Mouse (Mus musculus): ENCODE measurements at regions not wholly inside any gene's neighbourhood (a gene's known extent, or its start where the extent isn't known, plus 50 kb on each side); places are given as distances from the start of the nearest gene placed in this dataset.

DNA sequence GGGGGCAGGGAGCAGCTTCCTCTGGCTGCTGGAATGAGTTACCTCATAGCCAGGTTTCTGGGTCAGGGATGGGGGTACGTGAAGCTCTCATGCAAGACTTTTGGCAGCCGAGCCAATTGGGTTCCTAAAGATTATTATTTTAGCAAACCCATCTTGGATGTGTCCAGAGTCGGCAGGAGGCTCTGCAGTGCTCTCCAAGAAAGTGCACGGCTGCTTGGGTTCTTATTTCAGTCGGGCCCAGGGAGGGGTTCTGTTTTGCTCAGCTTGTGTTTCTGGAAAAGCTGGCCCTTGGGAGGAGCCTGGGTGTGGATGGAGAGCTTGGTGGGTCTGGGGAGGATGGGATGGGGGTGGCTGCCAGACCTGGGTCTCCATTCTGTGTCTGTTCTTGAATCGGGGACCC lies 70.8 kb downstream of the Gm26897 start:
- Histone ChIP-seq H3K36me3 (ENCODE audit: control insufficient read depth, insufficient read depth, low read length) (no peaks in the 10 kb centered on the region), H3K4me1 (replicated peaks; ENCODE audit: control insufficient read depth, insufficient read depth, low read length) (peaks cover 3% of the 10 kb centered on the region; the same call in 1 of the 2 replicates), H3K9ac (ENCODE audit: low read length) (no peak overlapping the region), H3K4me3 (ENCODE audit: low read depth, low read length) (no peak overlapping the region), H3K4me2 (ENCODE audit: low read depth, low read length, severe bottlenecking) (no peak overlapping the region), H3K9me3 (ENCODE audit: control insufficient read depth, low read length) (no peaks in the 10 kb centered on the region), H3K27me3 (ENCODE audit: control insufficient read depth, insufficient read depth, low read length) (no peaks in the 10 kb centered on the region; the same call in 1 of the 2 replicates), H3K27ac (ENCODE audit: low read depth, low read length) (no peak overlapping the region)
- ATAC-seq (replicated peaks; ENCODE audit: low FRiP score) (no peak), DNase-seq (ENCODE audit: low spot score) (no peak)
- WGBS = 76% methylated on average over 6 of the region's 6 CpGs

DNA sequence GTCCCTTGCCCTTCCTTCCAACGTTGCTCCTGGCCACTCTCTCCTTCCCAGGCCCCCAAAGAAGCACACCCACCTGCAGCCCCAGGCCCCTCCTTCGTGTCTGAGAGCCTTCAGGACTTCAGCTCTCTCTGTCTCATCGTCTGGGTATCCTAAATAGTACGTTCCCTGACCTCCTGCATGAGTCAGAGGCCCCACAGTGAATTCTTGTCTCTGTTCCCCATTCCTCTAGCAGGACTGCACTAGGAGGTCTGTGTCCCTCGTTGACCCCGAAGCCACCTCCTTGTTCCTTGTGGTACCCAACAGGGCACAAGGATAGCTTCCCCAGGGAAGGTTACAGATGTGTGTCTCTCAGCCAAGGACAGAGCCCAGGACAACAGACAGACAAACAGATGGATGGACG lies 71.4 kb downstream of the Gm26897 start:
- Histone ChIP-seq H3K27ac (ENCODE audit: low read depth, low read length) (no peak overlapping the region), H3K4me3 (ENCODE audit: low read depth, low read length) (no peak overlapping the region), H3K9me3 (ENCODE audit: control insufficient read depth, low read length) (no peaks in the 10 kb centered on the region), H3K9ac (ENCODE audit: low read length) (no peak overlapping the region), H3K27me3 (ENCODE audit: control insufficient read depth, insufficient read depth, low read length) (no peaks in the 10 kb centered on the region; the same call in 1 of the 2 replicates), H3K4me1 (replicated peaks; ENCODE audit: control insufficient read depth, insufficient read depth, low read length) (0 out of 2 replicates have a peak, but pooled peaks cover 3% of the 10 kb centered on the region), H3K4me2 (ENCODE audit: low read depth, low read length, severe bottlenecking) (no peak overlapping the region), H3K36me3 (ENCODE audit: control insufficient read depth, insufficient read depth, low read length) (no peaks in the 10 kb centered on the region)
- WGBS = 74% methylated on average over 7 of the region's 7 CpGs
- DNase-seq (ENCODE audit: low spot score) (no peak), ATAC-seq (replicated peaks; ENCODE audit: low FRiP score) (no peak)

DNA sequence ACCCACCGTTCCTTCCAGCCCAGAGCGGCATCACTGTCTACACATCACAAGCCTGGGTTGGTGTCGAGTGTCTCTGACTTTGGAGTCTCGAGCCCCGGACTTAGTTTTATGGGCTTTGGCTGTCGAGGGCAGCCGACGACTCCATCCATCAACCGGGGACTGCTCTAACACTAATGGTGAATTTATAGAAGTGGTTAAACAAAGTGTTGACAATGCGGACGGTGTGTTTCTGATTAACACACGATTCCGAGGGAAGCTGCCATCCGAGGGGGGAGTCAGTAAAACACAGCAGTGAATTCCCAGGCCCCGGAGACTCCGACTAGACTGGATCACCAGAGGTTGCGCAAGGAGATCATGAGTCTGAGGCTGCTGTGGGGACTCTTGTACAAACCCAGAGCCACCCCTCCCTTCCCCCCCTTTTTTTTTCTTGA lies 72.1 kb downstream of the Gm26897 start:
- 0 out of 2 replicates have a peak, but pooled peaks cover 3% of the 10 kb centered on the region for H3K4me1 ChIP-seq (replicated peaks; ENCODE audit: control insufficient read depth, insufficient read depth, low read length)
- no peak for ATAC-seq (replicated peaks; ENCODE audit: low FRiP score)
- no peaks in the 10 kb centered on the region for H3K36me3 ChIP-seq (ENCODE audit: control insufficient read depth, insufficient read depth, low read length)
- H3K9me3 ChIP-seq (ENCODE audit: control insufficient read depth, low read length) = no peaks in the 10 kb centered on the region
- no peak for DNase-seq (ENCODE audit: low spot score)
- H3K27ac ChIP-seq (ENCODE audit: low read depth, low read length) = no peak overlapping the region
- WGBS = 80% methylated on average over 17 of the region's 17 CpGs
- H3K4me3 ChIP-seq (ENCODE audit: low read depth, low read length) = no peak overlapping the region
- no peak overlapping the region for H3K4me2 ChIP-seq (ENCODE audit: low read depth, low read length, severe bottlenecking)
- no peak overlapping the region for H3K9ac ChIP-seq (ENCODE audit: low read length)
- H3K27me3 ChIP-seq (ENCODE audit: control insufficient read depth, insufficient read depth, low read length) = no peaks in the 10 kb centered on the region; the same call in 1 of the 2 replicates

DNA sequence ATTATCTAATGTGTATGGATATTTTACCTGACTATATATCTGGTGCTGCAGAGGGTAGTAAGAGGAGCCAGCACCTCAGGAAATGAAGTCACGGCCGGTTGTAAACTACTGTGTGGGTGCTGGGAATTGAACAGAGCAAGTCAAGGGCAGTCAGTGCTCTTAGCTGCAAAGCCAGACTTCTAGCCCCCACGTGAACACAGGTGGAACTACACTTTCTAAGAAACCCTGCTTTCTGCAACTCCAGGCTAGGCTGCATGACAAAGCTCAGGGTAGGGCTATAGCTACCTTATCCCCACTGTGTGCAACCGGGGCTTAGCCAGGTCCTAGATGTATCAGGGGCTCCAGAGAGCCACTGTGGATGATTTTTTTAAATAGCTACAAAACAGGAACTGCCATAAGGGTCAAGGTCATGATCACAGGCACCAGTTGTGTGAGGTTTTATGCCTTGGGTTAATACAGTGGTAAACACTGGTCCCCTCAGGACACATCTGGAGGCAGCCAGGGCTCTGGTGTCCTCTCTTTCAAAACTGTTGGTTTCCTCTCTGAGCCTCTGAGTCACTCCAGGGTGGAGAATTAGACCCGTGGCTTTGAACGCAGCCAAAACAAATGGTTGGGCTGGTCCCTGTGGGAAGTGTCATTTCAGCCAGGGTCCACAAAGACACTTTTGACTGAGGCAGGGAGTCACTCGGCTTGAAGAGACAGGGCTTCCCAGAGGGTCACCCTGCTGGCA lies 76.5 kb downstream of the Gm26897 start:
- 0 out of 2 replicates have a peak, but pooled peaks cover 3% of the 10 kb centered on the region for H3K4me1 ChIP-seq (replicated peaks; ENCODE audit: control insufficient read depth, insufficient read depth, low read length)
- no peak overlapping the region for H3K4me2 ChIP-seq (ENCODE audit: low read depth, low read length, severe bottlenecking)
- no peaks in the 10 kb centered on the region; the same call in 1 of the 2 replicates for H3K27me3 ChIP-seq (ENCODE audit: control insufficient read depth, insufficient read depth, low read length)
- ATAC-seq (replicated peaks; ENCODE audit: low FRiP score) (no peak), DNase-seq (ENCODE audit: low spot score) (no peak)
- no peak overlapping the region for H3K4me3 ChIP-seq (ENCODE audit: low read depth, low read length)
- H3K27ac ChIP-seq (ENCODE audit: low read depth, low read length) = no peak overlapping the region
- no peaks in the 10 kb centered on the region for H3K9me3 ChIP-seq (ENCODE audit: control insufficient read depth, low read length)
- no peak overlapping the region for H3K9ac ChIP-seq (ENCODE audit: low read length)
- H3K36me3 ChIP-seq (ENCODE audit: control insufficient read depth, insufficient read depth, low read length) = no peaks in the 10 kb centered on the region
- WGBS = 41% methylated on average over 7 of the region's 7 CpGs

DNA sequence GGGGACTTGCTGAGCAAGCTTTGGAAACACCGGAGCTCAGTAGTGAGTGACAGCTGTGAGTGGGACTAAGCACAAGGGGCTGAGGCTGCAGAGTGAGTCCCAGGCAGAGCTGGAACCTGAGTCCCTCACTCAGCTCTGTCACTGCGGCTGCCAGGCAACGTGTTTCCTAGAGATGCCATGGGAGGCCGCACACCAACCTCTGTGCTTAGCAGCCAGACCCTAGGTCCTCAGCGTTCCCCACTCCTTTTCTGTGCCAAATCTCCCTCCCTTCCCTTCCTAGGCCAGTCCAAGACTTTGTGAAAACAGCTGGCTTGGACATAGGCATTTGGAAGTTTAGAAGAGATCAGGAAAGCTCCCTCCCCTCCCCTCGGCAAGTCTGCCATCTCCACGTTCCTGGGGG lies 78.9 kb downstream of the Gm26897 start:
- Histone ChIP-seq H3K9ac (ENCODE audit: low read length) (no peak overlapping the region), H3K4me3 (ENCODE audit: low read depth, low read length) (no peak overlapping the region), H3K4me2 (ENCODE audit: low read depth, low read length, severe bottlenecking) (no peak overlapping the region), H3K27me3 (ENCODE audit: control insufficient read depth, insufficient read depth, low read length) (no peaks in the 10 kb centered on the region), H3K4me1 (replicated peaks; ENCODE audit: control insufficient read depth, insufficient read depth, low read length) (0 out of 2 replicates have a peak, but pooled peaks cover 3% of the 10 kb centered on the region), H3K27ac (ENCODE audit: low read depth, low read length) (no peak overlapping the region), H3K9me3 (ENCODE audit: control insufficient read depth, low read length) (no peaks in the 10 kb centered on the region), H3K36me3 (ENCODE audit: control insufficient read depth, insufficient read depth, low read length) (no peaks in the 10 kb centered on the region)
- DNase-seq (ENCODE audit: low spot score) (no peak), ATAC-seq (replicated peaks; ENCODE audit: low FRiP score) (no peak)
- 62% methylated on average over 7 of the region's 7 CpGs for WGBS

DNA sequence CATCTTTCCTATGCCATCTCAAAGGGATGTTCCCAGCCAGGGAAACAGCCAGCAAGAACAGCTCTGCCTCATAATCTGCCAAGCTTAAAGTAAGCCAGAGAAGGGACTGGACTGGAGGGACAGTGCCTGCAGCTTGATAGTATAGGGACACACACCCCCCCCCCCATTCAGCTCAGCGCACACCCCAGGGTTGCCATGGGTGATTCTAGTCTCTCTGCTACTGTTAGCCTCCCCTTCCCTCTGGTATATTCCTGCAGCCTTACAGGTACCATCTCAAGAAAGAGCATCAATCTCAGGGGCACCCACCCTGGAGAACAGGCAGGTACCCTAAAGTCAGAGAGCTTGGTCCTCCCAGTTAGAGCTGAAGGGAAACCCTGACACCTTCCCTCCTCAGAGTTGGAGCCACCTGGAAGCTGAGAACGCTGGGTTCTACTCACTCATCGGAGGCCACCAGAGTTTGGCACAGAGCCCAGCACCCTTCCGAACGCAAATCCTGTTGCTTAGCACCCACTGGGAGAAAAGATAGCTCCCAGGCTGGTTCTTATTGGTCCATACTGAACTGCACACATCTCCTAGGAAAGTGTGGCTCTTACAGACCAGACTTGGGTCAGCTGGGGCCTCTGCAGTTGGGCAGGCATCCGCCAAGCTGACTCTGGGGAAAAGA lies 79.5 kb downstream of the Gm26897 start:
- Histone ChIP-seq H3K9me3 (ENCODE audit: control insufficient read depth, low read length) (no peaks in the 10 kb centered on the region), H3K4me2 (ENCODE audit: low read depth, low read length, severe bottlenecking) (no peak overlapping the region), H3K27ac (ENCODE audit: low read depth, low read length) (no peak overlapping the region), H3K4me1 (replicated peaks; ENCODE audit: control insufficient read depth, insufficient read depth, low read length) (no peaks in the 10 kb centered on the region), H3K27me3 (ENCODE audit: control insufficient read depth, insufficient read depth, low read length) (no peaks in the 10 kb centered on the region), H3K9ac (ENCODE audit: low read length) (no peak overlapping the region), H3K4me3 (ENCODE audit: low read depth, low read length) (no peak overlapping the region), H3K36me3 (ENCODE audit: control insufficient read depth, insufficient read depth, low read length) (no peaks in the 10 kb centered on the region)
- ATAC-seq (replicated peaks; ENCODE audit: low FRiP score) = no peak
- WGBS = 89% methylated on average over 6 of the region's 6 CpGs
- no peak for DNase-seq (ENCODE audit: low spot score)

DNA sequence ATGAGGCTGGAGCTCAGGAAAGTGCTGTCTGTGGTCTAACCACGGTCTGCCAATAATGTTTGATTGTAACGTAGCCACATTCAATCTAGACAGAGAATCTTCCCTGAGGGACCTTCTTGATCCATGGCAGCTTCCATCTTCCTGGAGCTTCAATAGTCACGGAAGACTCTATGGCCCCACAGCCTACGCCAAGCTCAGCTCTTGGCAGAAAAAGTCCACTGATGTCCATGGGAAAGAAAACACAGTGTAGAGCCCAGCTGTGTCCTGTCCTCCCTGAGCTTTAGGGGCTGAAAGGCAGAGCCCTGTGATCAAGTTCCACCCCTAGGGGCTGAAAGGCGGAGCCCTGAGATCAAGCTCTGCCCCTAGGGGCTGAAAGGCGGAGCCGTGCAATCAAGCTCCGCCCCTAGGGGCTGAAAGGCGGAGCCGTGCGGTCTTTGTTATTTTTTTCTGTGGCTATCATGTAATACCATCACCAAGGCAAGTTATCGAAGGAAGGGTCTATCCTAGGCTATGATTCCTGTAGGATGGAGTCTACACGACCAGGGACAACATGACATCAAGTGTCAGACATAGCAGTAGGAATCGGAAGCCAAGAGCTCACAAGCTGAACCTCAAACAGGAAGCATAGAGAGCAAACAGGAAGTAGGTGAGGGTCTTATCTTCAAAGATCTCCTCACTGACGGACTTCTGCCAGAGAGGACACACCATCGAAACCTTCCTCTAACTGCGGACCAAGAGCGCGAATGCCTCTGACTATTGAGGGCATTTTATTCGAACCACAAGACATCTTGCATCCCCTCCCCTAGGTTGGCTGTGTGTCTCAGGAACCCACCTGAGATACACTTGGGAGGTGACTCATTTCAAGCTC lies 81.4 kb downstream of the Gm26897 start:
- H3K36me3 ChIP-seq (ENCODE audit: control insufficient read depth, insufficient read depth, low read length) = no peaks in the 10 kb centered on the region
- 89% methylated on average over 20 of the region's 20 CpGs for WGBS
- no peaks in the 10 kb centered on the region for H3K27me3 ChIP-seq (ENCODE audit: control insufficient read depth, insufficient read depth, low read length)
- H3K4me3 ChIP-seq (ENCODE audit: low read depth, low read length) = no peak overlapping the region
- ATAC-seq (replicated peaks; ENCODE audit: low FRiP score) = no peak
- no peak overlapping the region for H3K9ac ChIP-seq (ENCODE audit: low read length)
- no peaks in the 10 kb centered on the region for H3K9me3 ChIP-seq (ENCODE audit: control insufficient read depth, low read length)
- H3K27ac ChIP-seq (ENCODE audit: low read depth, low read length) = no peak overlapping the region
- no peak for DNase-seq (ENCODE audit: low spot score)
- no peak overlapping the region for H3K4me2 ChIP-seq (ENCODE audit: low read depth, low read length, severe bottlenecking)
- H3K4me1 ChIP-seq (replicated peaks; ENCODE audit: control insufficient read depth, insufficient read depth, low read length) = no peaks in the 10 kb centered on the region

DNA sequence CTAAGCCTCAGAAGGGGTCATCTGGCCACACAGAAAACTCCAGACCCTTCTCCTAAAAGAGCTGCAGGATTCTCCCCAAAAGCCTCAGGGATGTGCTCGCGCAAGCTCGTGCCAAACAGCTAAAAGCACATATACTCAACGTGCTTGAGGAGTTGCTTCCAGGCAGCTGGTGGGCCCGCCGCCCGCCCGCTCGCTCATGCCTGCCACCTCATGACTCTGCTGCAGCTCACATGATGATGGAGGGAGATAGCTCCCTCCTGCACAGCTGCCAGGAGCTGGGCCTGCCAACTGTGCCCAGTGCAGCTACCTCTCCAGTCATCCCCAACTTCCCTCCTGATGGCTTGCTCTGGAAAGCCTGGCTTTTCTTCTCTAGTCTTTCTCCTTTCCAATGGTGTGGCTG lies 87.2 kb downstream of the Gm26897 start:
- Histone ChIP-seq H3K36me3 (ENCODE audit: control insufficient read depth, insufficient read depth, low read length) (no peaks in the 10 kb centered on the region), H3K27me3 (ENCODE audit: control insufficient read depth, insufficient read depth, low read length) (no peaks in the 10 kb centered on the region; the same call in 1 of the 2 replicates), H3K4me2 (ENCODE audit: low read depth, low read length, severe bottlenecking) (no peak overlapping the region), H3K9me3 (ENCODE audit: control insufficient read depth, low read length) (no peaks in the 10 kb centered on the region), H3K4me3 (ENCODE audit: low read depth, low read length) (no peak overlapping the region), H3K4me1 (replicated peaks; ENCODE audit: control insufficient read depth, insufficient read depth, low read length) (no peaks in the 10 kb centered on the region), H3K27ac (ENCODE audit: low read depth, low read length) (no peak overlapping the region), H3K9ac (ENCODE audit: low read length) (no peak overlapping the region)
- ATAC-seq (replicated peaks; ENCODE audit: low FRiP score) (no peak), DNase-seq (ENCODE audit: low spot score) (no peak)
- 91% methylated on average over 9 of the region's 9 CpGs for WGBS
